Mouse (Mus musculus): ENCODE measurements around the gene Plet1. TPM values are rescaled to one million over a fixed set of nuclear protein-coding genes. Genes with fewer than 3 reads are reported as not detected.

The Plet1 gene
- polyA plus RNA-seq, 1 experiment from 2014 or later, result 0.07 TPM

GRCm38 (mm10) chr9:50496151-50496505 is 1.8 kb downstream of the Plet1 start:
- Histone ChIP-seq H3K27ac (no peak overlapping the region), H3K27me3 (no peaks in the 10 kb centered on the region), H3K4me2 (peak overlapping the region; percentile 30), H3K4me1 (replicated peaks) (peaks cover 40% of the 10 kb centered on the region), H3K36me3 (no peaks in the 10 kb centered on the region), H3K4me3 (replicated peaks) (no peak overlapping the region), H3K9me3 (replicated peaks) (no peaks in the 10 kb centered on the region), H3K9ac (peak overlapping the region; percentile 29; the same call in 1 of the 2 replicates)
- ATAC-seq (ENCODE audit: low read depth) (peak; percentile 25; the same call in 1 of the 2 replicates), DNase-seq (no peak)
- WGBS (ENCODE audit: insufficient replicate concordance), result 7% methylated on average over 6 of the region's 6 CpGs

- Histone ChIP-seq H3K4me3 (replicated peaks) (no peak overlapping the region), H3K4me1 (replicated peaks) (peaks cover 40% of the 10 kb centered on the region), H3K9me3 (replicated peaks) (no peaks in the 10 kb centered on the region), H3K9ac (peak overlapping the region; percentile 29; the same call in 1 of the 2 replicates), H3K27me3 (no peaks in the 10 kb centered on the region), H3K36me3 (no peaks in the 10 kb centered on the region), H3K4me2 (peak overlapping the region; percentile 30), H3K27ac (0 out of 2 replicates have a peak overlapping the region, but pooled peaks have one; percentile 12)
- 6% methylated on average over 6 of the region's 6 CpGs for WGBS (ENCODE audit: insufficient replicate concordance)
- DNase-seq (no peak), ATAC-seq (ENCODE audit: low read depth) (no peak; the same call in 1 of the 2 replicates)
These were observed 2.2 kb downstream of the Plet1 start for GRCm38 (mm10) chr9:50496546-50496945.

GRCm38 (mm10) chr9:50497076-50497475 is 2.8 kb downstream of the Plet1 start:
- Histone ChIP-seq H3K27me3 (no peaks in the 10 kb centered on the region), H3K27ac (0 out of 2 replicates have a peak overlapping the region, but pooled peaks have one; percentile 12), H3K9me3 (replicated peaks) (no peaks in the 10 kb centered on the region), H3K36me3 (no peaks in the 10 kb centered on the region), H3K4me3 (replicated peaks) (no peak overlapping the region), H3K4me1 (replicated peaks) (peaks cover 39% of the 10 kb centered on the region), H3K4me2 (no peak overlapping the region), H3K9ac (no peak overlapping the region)
- DNase-seq, result no peak
- 33% methylated on average over 6 of the region's 6 CpGs for WGBS (ENCODE audit: insufficient replicate concordance)
- ATAC-seq (ENCODE audit: low read depth), result no peak

- Histone ChIP-seq H3K27me3 (no peaks in the 10 kb centered on the region), H3K9ac (no peak overlapping the region), H3K4me1 (replicated peaks) (peaks cover 39% of the 10 kb centered on the region), H3K4me2 (no peak overlapping the region), H3K27ac (no peak overlapping the region), H3K9me3 (replicated peaks) (no peaks in the 10 kb centered on the region), H3K36me3 (no peaks in the 10 kb centered on the region), H3K4me3 (replicated peaks) (no peak overlapping the region)
- ATAC-seq (ENCODE audit: low read depth), result no peak
- DNase-seq, result no peak
- WGBS (ENCODE audit: insufficient replicate concordance), result 64% methylated on average over 2 of the region's 2 CpGs
These were observed 3.2 kb downstream of the Plet1 start for GRCm38 (mm10) chr9:50497536-50497935.

GRCm38 (mm10) chr9:50498815-50499214 is 4.5 kb downstream of the Plet1 start:
- H3K4me1 ChIP-seq (replicated peaks), result peaks cover 33% of the 10 kb centered on the region
- H3K9me3 ChIP-seq (replicated peaks), result no peaks in the 10 kb centered on the region
- WGBS (ENCODE audit: insufficient replicate concordance), result 62% methylated on average over 16 of the region's 16 CpGs
- no peak for ATAC-seq (ENCODE audit: low read depth)
- no peak overlapping the region for H3K27ac ChIP-seq
- no peaks in the 10 kb centered on the region for H3K36me3 ChIP-seq
- no peak for DNase-seq
- H3K4me3 ChIP-seq (replicated peaks), result no peak overlapping the region
- no peak overlapping the region for H3K9ac ChIP-seq
- no peak overlapping the region for H3K4me2 ChIP-seq
- H3K27me3 ChIP-seq, result no peaks in the 10 kb centered on the region

GRCm38 (mm10) chr9:50499781-50500180 is 5.5 kb downstream of the Plet1 start:
- Histone ChIP-seq H3K4me2 (no peak overlapping the region), H3K4me1 (replicated peaks) (peaks cover 33% of the 10 kb centered on the region), H3K36me3 (no peaks in the 10 kb centered on the region), H3K9me3 (replicated peaks) (no peaks in the 10 kb centered on the region), H3K9ac (no peak overlapping the region), H3K4me3 (replicated peaks) (no peak overlapping the region), H3K27ac (no peak overlapping the region), H3K27me3 (no peaks in the 10 kb centered on the region)
- no peak for DNase-seq
- WGBS (ENCODE audit: insufficient replicate concordance), result 71% methylated on average over 3 of the region's 3 CpGs
- no peak for ATAC-seq (ENCODE audit: low read depth)

GRCm38 (mm10) chr9:50500467-50500973 is 6.2 kb downstream of the Plet1 start:
- Histone ChIP-seq H3K9ac (peak overlapping the region; percentile 59), H3K27me3 (no peaks in the 10 kb centered on the region), H3K4me3 (replicated peaks) (peak overlapping the region; percentile 53), H3K4me1 (replicated peaks) (peaks cover 31% of the 10 kb centered on the region), H3K4me2 (peak overlapping the region; percentile 70), H3K36me3 (no peaks in the 10 kb centered on the region), H3K27ac (no peak overlapping the region), H3K9me3 (replicated peaks) (no peaks in the 10 kb centered on the region)
- WGBS (ENCODE audit: insufficient replicate concordance), result 48% methylated on average over 15 of the region's 15 CpGs
- DNase-seq, result no peak
- ATAC-seq (ENCODE audit: low read depth), result no peak

GRCm38 (mm10) chr9:50500974-50501501 is 6.7 kb downstream of the Plet1 start:
- Histone ChIP-seq H3K4me1 (replicated peaks) (peaks cover 25% of the 10 kb centered on the region), H3K36me3 (no peaks in the 10 kb centered on the region), H3K27me3 (no peaks in the 10 kb centered on the region), H3K4me3 (replicated peaks) (peak overlapping the region; percentile 53), H3K4me2 (peak overlapping the region; percentile 70), H3K9ac (peak overlapping the region; percentile 59), H3K9me3 (replicated peaks) (no peaks in the 10 kb centered on the region), H3K27ac (peak overlapping the region; percentile 50; the same call in 1 of the 2 replicates)
- DNase-seq (no peak), ATAC-seq (ENCODE audit: low read depth) (peak; percentile 81)
- WGBS (ENCODE audit: insufficient replicate concordance), result 16% methylated on average over 14 of the region's 14 CpGs

- 68% methylated on average over 3 of the region's 3 CpGs for WGBS (ENCODE audit: insufficient replicate concordance)
- no peak for DNase-seq
These were observed 8.6 kb downstream of the Plet1 start for GRCm38 (mm10) chr9:50502949-50503348.

GRCm38 (mm10) chr9:50505405-50505804 is 11.1 kb downstream of the Plet1 start:
- 0 out of 2 replicates have a peak, but pooled peaks have one; percentile 40 for ATAC-seq (ENCODE audit: low read depth)
- no peak for DNase-seq
- Histone ChIP-seq H3K9ac (no peak overlapping the region), H3K27me3 (no peaks in the 10 kb centered on the region), H3K27ac (no peak overlapping the region), H3K4me3 (replicated peaks) (no peak overlapping the region), H3K9me3 (replicated peaks) (no peaks in the 10 kb centered on the region), H3K36me3 (no peaks in the 10 kb centered on the region), H3K4me1 (replicated peaks) (peaks cover 9% of the 10 kb centered on the region), H3K4me2 (no peak overlapping the region)
- WGBS (ENCODE audit: insufficient replicate concordance), result 42% methylated on average over 6 of the region's 6 CpGs

More at GRCm38 (mm10) chr9:50502949-50503348, 8.6 kb downstream of the Plet1 start:
- Histone ChIP-seq H3K4me1 (replicated peaks) (peaks cover 14% of the 10 kb centered on the region), H3K4me2 (no peak overlapping the region), H3K36me3 (no peaks in the 10 kb centered on the region), H3K27ac (no peak overlapping the region), H3K9me3 (replicated peaks) (no peaks in the 10 kb centered on the region), H3K9ac (no peak overlapping the region), H3K4me3 (replicated peaks) (no peak overlapping the region), H3K27me3 (no peaks in the 10 kb centered on the region)
- ATAC-seq (ENCODE audit: low read depth), result no peak

GRCm38 (mm10) chr9:50507570-50507969 is 13.2 kb downstream of the Plet1 start:
- Histone ChIP-seq H3K4me2 (no peak overlapping the region), H3K27ac (no peak overlapping the region), H3K9ac (no peak overlapping the region), H3K9me3 (replicated peaks) (no peaks in the 10 kb centered on the region), H3K4me3 (replicated peaks) (no peak overlapping the region), H3K27me3 (no peaks in the 10 kb centered on the region), H3K36me3 (no peaks in the 10 kb centered on the region), H3K4me1 (replicated peaks) (no peaks in the 10 kb centered on the region; the same call in 1 of the 2 replicates)
- ATAC-seq (ENCODE audit: low read depth) (no peak), DNase-seq (no peak)
- 35% methylated on average over 7 of the region's 7 CpGs for WGBS (ENCODE audit: insufficient replicate concordance)

- no peaks in the 10 kb centered on the region for H3K36me3 ChIP-seq
These were observed 21.1 kb downstream of the Plet1 start for GRCm38 (mm10) chr9:50515462-50515861.

More at GRCm38 (mm10) chr9:50515462-50515861, 21.1 kb downstream of the Plet1 start:
- H3K4me1 ChIP-seq (replicated peaks), result no peaks in the 10 kb centered on the region
- 43% methylated on average over 5 of the region's 5 CpGs for WGBS (ENCODE audit: insufficient replicate concordance)
- H3K9me3 ChIP-seq (replicated peaks), result no peaks in the 10 kb centered on the region
- ATAC-seq (ENCODE audit: low read depth), result no peak
- H3K27ac ChIP-seq, result no peak overlapping the region
- H3K9ac ChIP-seq, result no peak overlapping the region
- no peak for DNase-seq
- H3K4me3 ChIP-seq (replicated peaks), result no peak overlapping the region
- no peak overlapping the region for H3K4me2 ChIP-seq
- H3K27me3 ChIP-seq, result no peaks in the 10 kb centered on the region

Measured in liver, embryonic 13.5 days (tissue).